Mouse (Mus musculus): ENCODE measurements around the gene Cntrl. TPM values are rescaled to one million over a fixed set of nuclear protein-coding genes. Genes with fewer than 3 reads are reported as not detected.

Gene Cntrl
- polyA plus RNA-seq, 1 experiment from 2014 or later, result 23.7 TPM

- Histone ChIP-seq H3K4me2 (ENCODE audit: low read depth, low read length) (no peak overlapping the region), H3K4me3 (ENCODE audit: low read length) (no peak overlapping the region), H3K4me1 (replicated peaks; ENCODE audit: control insufficient read depth, insufficient read depth, low read length) (no peaks in the 10 kb centered on the region), H3K36me3 (ENCODE audit: control insufficient read depth, insufficient read depth, low read length) (peaks cover 44% of the 10 kb centered on the region), H3K9ac (ENCODE audit: low read length) (no peak overlapping the region), H3K27me3 (ENCODE audit: control insufficient read depth, insufficient read depth, low read depth, low read length) (no peaks in the 10 kb centered on the region), H3K9me3 (ENCODE audit: control insufficient read depth, low read length) (no peaks in the 10 kb centered on the region), H3K27ac (ENCODE audit: low read length) (no peak overlapping the region)
- WGBS, result 48% methylated on average over 5 of the region's 5 CpGs
- ATAC-seq (ENCODE audit: low read depth), result peak; percentile 71; the same call in 1 of the 2 replicates
Observed at GRCm38 (mm10) chr2:35160206-35160605, 50.9 kb downstream of the Cntrl start.

- no peak overlapping the region for H3K4me2 ChIP-seq (ENCODE audit: low read depth, low read length)
- no peak for ATAC-seq (ENCODE audit: low read depth)
- 83% methylated on average over 4 of the region's 4 CpGs for WGBS
- H3K36me3 ChIP-seq (ENCODE audit: control insufficient read depth, insufficient read depth, low read length), result peaks cover 46% of the 10 kb centered on the region
- H3K27ac ChIP-seq (ENCODE audit: low read length), result no peak overlapping the region
- no peak overlapping the region for H3K9ac ChIP-seq (ENCODE audit: low read length)
- no peaks in the 10 kb centered on the region for H3K4me1 ChIP-seq (replicated peaks; ENCODE audit: control insufficient read depth, insufficient read depth, low read length)
- H3K4me3 ChIP-seq (ENCODE audit: low read length), result no peak overlapping the region
- no peaks in the 10 kb centered on the region for H3K27me3 ChIP-seq (ENCODE audit: control insufficient read depth, insufficient read depth, low read depth, low read length)
- H3K9me3 ChIP-seq (ENCODE audit: control insufficient read depth, low read length), result no peaks in the 10 kb centered on the region
Observed at GRCm38 (mm10) chr2:35161846-35162488, 52.7 kb downstream of the Cntrl start.

GRCm38 (mm10) chr2:35163396-35163795 lies 54.1 kb downstream of the Cntrl start:
- no peak overlapping the region for H3K9ac ChIP-seq (ENCODE audit: low read length)
- H3K4me3 ChIP-seq (ENCODE audit: low read length), result no peak overlapping the region
- H3K36me3 ChIP-seq (ENCODE audit: control insufficient read depth, insufficient read depth, low read length), result peaks cover 47% of the 10 kb centered on the region
- H3K4me2 ChIP-seq (ENCODE audit: low read depth, low read length), result no peak overlapping the region
- no peaks in the 10 kb centered on the region for H3K4me1 ChIP-seq (replicated peaks; ENCODE audit: control insufficient read depth, insufficient read depth, low read length)
- 83% methylated on average over 5 of the region's 5 CpGs for WGBS
- no peak overlapping the region for H3K27ac ChIP-seq (ENCODE audit: low read length)
- no peaks in the 10 kb centered on the region for H3K9me3 ChIP-seq (ENCODE audit: control insufficient read depth, low read length)
- no peak for ATAC-seq (ENCODE audit: low read depth)
- H3K27me3 ChIP-seq (ENCODE audit: control insufficient read depth, insufficient read depth, low read depth, low read length), result no peaks in the 10 kb centered on the region

- no peaks in the 10 kb centered on the region for H3K9me3 ChIP-seq (ENCODE audit: control insufficient read depth, low read length)
- 89% methylated on average over 13 of the region's 13 CpGs for WGBS
- no peak overlapping the region for H3K9ac ChIP-seq (ENCODE audit: low read length)
- no peaks in the 10 kb centered on the region for H3K27me3 ChIP-seq (ENCODE audit: control insufficient read depth, insufficient read depth, low read depth, low read length)
- no peaks in the 10 kb centered on the region for H3K4me1 ChIP-seq (replicated peaks; ENCODE audit: control insufficient read depth, insufficient read depth, low read length)
- no peak overlapping the region for H3K4me3 ChIP-seq (ENCODE audit: low read length)
- H3K27ac ChIP-seq (ENCODE audit: low read length), result no peak overlapping the region
- ATAC-seq (ENCODE audit: low read depth), result no peak
- H3K4me2 ChIP-seq (ENCODE audit: low read depth, low read length), result no peak overlapping the region
- H3K36me3 ChIP-seq (ENCODE audit: control insufficient read depth, insufficient read depth, low read length), result peaks cover 49% of the 10 kb centered on the region
Observed at GRCm38 (mm10) chr2:35165416-35165815, 56.1 kb downstream of the Cntrl start.

- Histone ChIP-seq H3K4me2 (ENCODE audit: low read depth, low read length) (no peak overlapping the region), H3K27me3 (ENCODE audit: control insufficient read depth, insufficient read depth, low read depth, low read length) (no peaks in the 10 kb centered on the region), H3K4me3 (ENCODE audit: low read length) (no peak overlapping the region), H3K9me3 (ENCODE audit: control insufficient read depth, low read length) (no peaks in the 10 kb centered on the region), H3K9ac (ENCODE audit: low read length) (no peak overlapping the region), H3K27ac (ENCODE audit: low read length) (no peak overlapping the region), H3K4me1 (replicated peaks; ENCODE audit: control insufficient read depth, insufficient read depth, low read length) (peaks cover 3% of the 10 kb centered on the region; the same call in 1 of the 2 replicates), H3K36me3 (ENCODE audit: control insufficient read depth, insufficient read depth, low read length) (peaks cover 52% of the 10 kb centered on the region)
- 93% methylated on average over 5 of the region's 5 CpGs for WGBS
- no peak for ATAC-seq (ENCODE audit: low read depth)
Observed at GRCm38 (mm10) chr2:35166816-35167215, 57.5 kb downstream of the Cntrl start.

GRCm38 (mm10) chr2:35169452-35169851 lies 60.2 kb downstream of the Cntrl start:
- H3K27me3 ChIP-seq (ENCODE audit: control insufficient read depth, insufficient read depth, low read depth, low read length), result no peaks in the 10 kb centered on the region
- 76% methylated on average over 2 of the region's 2 CpGs for WGBS
- no peak overlapping the region for H3K27ac ChIP-seq (ENCODE audit: low read length)
- ATAC-seq (ENCODE audit: low read depth), result no peak
- H3K4me2 ChIP-seq (ENCODE audit: low read depth, low read length), result no peak overlapping the region
- peaks cover 58% of the 10 kb centered on the region for H3K36me3 ChIP-seq (ENCODE audit: control insufficient read depth, insufficient read depth, low read length)
- no peaks in the 10 kb centered on the region for H3K9me3 ChIP-seq (ENCODE audit: control insufficient read depth, low read length)
- no peak overlapping the region for H3K9ac ChIP-seq (ENCODE audit: low read length)
- no peak overlapping the region for H3K4me3 ChIP-seq (ENCODE audit: low read length)
- peaks cover 9% of the 10 kb centered on the region for H3K4me1 ChIP-seq (replicated peaks; ENCODE audit: control insufficient read depth, insufficient read depth, low read length)

DNA sequence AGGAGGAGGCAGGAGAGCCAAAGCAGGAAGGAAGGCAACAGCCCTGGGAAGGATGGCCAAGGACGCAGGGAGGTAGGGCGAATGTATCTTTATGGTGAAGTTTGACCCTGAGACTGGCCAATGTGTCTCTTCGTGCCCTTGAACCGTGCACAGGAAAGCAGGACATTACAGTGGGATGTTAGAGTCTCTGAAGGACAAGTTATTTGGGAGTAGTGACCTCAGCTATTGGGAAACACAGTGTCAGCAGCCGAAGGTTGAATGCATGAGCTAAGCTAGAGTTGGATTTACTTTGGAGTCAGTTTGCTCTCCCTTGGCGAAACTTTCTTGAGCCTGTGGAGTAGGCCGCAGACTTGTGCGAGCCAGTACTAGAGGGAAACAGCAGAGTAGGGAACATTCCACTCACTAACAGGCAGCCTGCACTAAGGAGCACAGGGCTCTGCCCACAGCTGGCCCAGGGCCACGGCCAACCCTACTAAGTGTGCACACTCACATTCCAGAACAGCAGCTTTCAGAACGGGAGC lies 62.1 kb downstream of the Cntrl start:
- 0 out of 2 replicates have a peak overlapping the region, but pooled peaks have one; percentile 30 for H3K9ac ChIP-seq (ENCODE audit: low read length)
- no peaks in the 10 kb centered on the region for H3K27me3 ChIP-seq (ENCODE audit: control insufficient read depth, insufficient read depth, low read depth, low read length)
- peaks cover 9% of the 10 kb centered on the region for H3K4me1 ChIP-seq (replicated peaks; ENCODE audit: control insufficient read depth, insufficient read depth, low read length)
- 72% methylated on average over 10 of the region's 10 CpGs for WGBS
- H3K36me3 ChIP-seq (ENCODE audit: control insufficient read depth, insufficient read depth, low read length), result peaks cover 53% of the 10 kb centered on the region
- no peak overlapping the region for H3K4me2 ChIP-seq (ENCODE audit: low read depth, low read length)
- peak overlapping the region; percentile 91 for H3K27ac ChIP-seq (ENCODE audit: low read length)
- H3K9me3 ChIP-seq (ENCODE audit: control insufficient read depth, low read length), result no peaks in the 10 kb centered on the region
- peak; percentile 95 for ATAC-seq (ENCODE audit: low read depth)
- H3K4me3 ChIP-seq (ENCODE audit: low read length), result no peak overlapping the region

DNA sequence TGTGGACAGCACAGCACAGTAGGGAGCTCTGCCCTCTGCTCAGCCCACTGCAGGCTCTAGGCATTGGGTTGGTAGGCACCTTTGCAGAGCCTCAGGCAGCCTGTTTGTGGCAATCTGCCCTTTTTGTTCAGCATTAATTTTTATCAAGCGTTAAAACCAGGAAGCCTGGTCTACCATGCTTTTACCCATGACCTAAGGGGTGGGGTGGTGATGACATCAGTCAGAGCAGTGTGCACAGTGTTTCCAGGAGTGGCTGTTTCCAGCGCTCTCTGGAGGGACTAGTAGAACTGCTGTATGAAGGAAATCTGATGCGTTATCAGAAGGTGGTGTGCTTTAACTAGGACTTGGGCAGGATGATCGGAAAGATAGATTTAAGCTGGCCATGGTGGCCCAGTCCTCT lies 63.0 kb downstream of the Cntrl start:
- WGBS, result 84% methylated on average over 4 of the region's 4 CpGs
- Histone ChIP-seq H3K9me3 (ENCODE audit: control insufficient read depth, low read length) (no peaks in the 10 kb centered on the region), H3K4me1 (replicated peaks; ENCODE audit: control insufficient read depth, insufficient read depth, low read length) (peaks cover 9% of the 10 kb centered on the region), H3K4me2 (ENCODE audit: low read depth, low read length) (no peak overlapping the region), H3K27me3 (ENCODE audit: control insufficient read depth, insufficient read depth, low read depth, low read length) (no peaks in the 10 kb centered on the region), H3K9ac (ENCODE audit: low read length) (no peak overlapping the region), H3K4me3 (ENCODE audit: low read length) (no peak overlapping the region), H3K36me3 (ENCODE audit: control insufficient read depth, insufficient read depth, low read length) (peaks cover 47% of the 10 kb centered on the region), H3K27ac (ENCODE audit: low read length) (peak overlapping the region; percentile 57)
- ATAC-seq (ENCODE audit: low read depth), result no peak

- Histone ChIP-seq H3K9me3 (ENCODE audit: control insufficient read depth, low read length) (no peaks in the 10 kb centered on the region), H3K27me3 (ENCODE audit: control insufficient read depth, insufficient read depth, low read depth, low read length) (no peaks in the 10 kb centered on the region), H3K27ac (ENCODE audit: low read length) (peak overlapping the region; percentile 12; the same call in 1 of the 2 replicates), H3K4me2 (ENCODE audit: low read depth, low read length) (no peak overlapping the region), H3K36me3 (ENCODE audit: control insufficient read depth, insufficient read depth, low read length) (peaks cover 44% of the 10 kb centered on the region), H3K4me3 (ENCODE audit: low read length) (no peak overlapping the region), H3K4me1 (replicated peaks; ENCODE audit: control insufficient read depth, insufficient read depth, low read length) (peaks cover 9% of the 10 kb centered on the region), H3K9ac (ENCODE audit: low read length) (no peak overlapping the region)
- ATAC-seq (ENCODE audit: low read depth), result no peak
- 79% methylated on average over 5 of the region's 5 CpGs for WGBS
Observed at GRCm38 (mm10) chr2:35173666-35174065, 64.4 kb downstream of the Cntrl start.

All from lung, embryonic 16.5 days (tissue).